Mouse (Mus musculus) left cerebral cortex, postnatal 4 days (tissue): ENCODE results near the gene Rnf183. TPM values are rescaled to one million over a fixed set of nuclear protein-coding genes. Genes with fewer than 3 reads are reported as not detected.
A peak's percentile ranks its signal among the peaks of the same experiment; 100 is the strongest.

Experiments used
- DNase-seq: peaks from one replicate; pipeline ENCODE4 v3.0.0-alpha.2; 2022
- intact Hi-C: fragments of 180-260 bp; cut with DNase I; formaldehyde crosslinking; loops from one replicate; pipeline ENCODE4 v1.15.1; 2025
- total RNA-seq, 2 experiments: library from RNA; stranded (reverse); gene quantifications; 2 replicates each; pipeline ENCODE4 v1.2.3; 2021

Rnf183 gene
- total RNA-seq, 2 experiments from 2014 or later, result not detected

- DNase-seq, result no peak
- intact Hi-C loops, result no loop called here
Measured at GRCm38 (mm10) chr4:62433939-62434870, 847 bp downstream of the Rnf183 start.

- no peak for DNase-seq
- intact Hi-C loops, result no loop called here
Measured at GRCm38 (mm10) chr4:62431522-62431921, 3.5 kb downstream of the Rnf183 start.

- intact Hi-C loops, result no loop called here
- DNase-seq, result no peak
Measured at GRCm38 (mm10) chr4:62430678-62431077, 4.4 kb downstream of the Rnf183 start.

- DNase-seq, result no peak
- intact Hi-C loops, result no loop called here
Measured at GRCm38 (mm10) chr4:62429616-62430015, 5.4 kb downstream of the Rnf183 start.

GRCm38 (mm10) chr4:62427978-62428758 is 6.9 kb downstream of the Rnf183 start:
- intact Hi-C loops, result no loop called here
- no peak for DNase-seq

GRCm38 (mm10) chr4:62425891-62426290 is 9.2 kb downstream of the Rnf183 start:
- no peak for DNase-seq
- intact Hi-C loops, result no loop called here

- no peak for DNase-seq
- intact Hi-C loops, result no loop called here
Measured at GRCm38 (mm10) chr4:62419091-62419490, 16.0 kb downstream of the Rnf183 start.

GRCm38 (mm10) chr4:62418448-62418847 is 16.6 kb downstream of the Rnf183 start:
- no peak for DNase-seq
- intact Hi-C loops, result no loop called here

GRCm38 (mm10) chr4:62411606-62412005 is 23.4 kb downstream of the Rnf183 start:
- DNase-seq, result no peak
- intact Hi-C loops, result no loop called here

GRCm38 (mm10) chr4:62410325-62410724 is 24.7 kb downstream of the Rnf183 start:
- no peak for DNase-seq
- intact Hi-C loops, result no loop called here

GRCm38 (mm10) chr4:62409615-62410014 is 25.4 kb downstream of the Rnf183 start:
- no peak for DNase-seq
- intact Hi-C loops, result no loop called here

GRCm38 (mm10) chr4:62408601-62409282 is 26.3 kb downstream of the Rnf183 start, which contains the start of the genes Cdc26 and Prpf4:
Cdc26 (minus strand) TSS chr4:62408642.
Prpf4 (plus strand) TSS chr4:62408797.
- intact Hi-C loops, result no loop called here
- DNase-seq, result peak; percentile 99

- intact Hi-C loops, result no loop called here
- peak; percentile 35 for DNase-seq
Measured at GRCm38 (mm10) chr4:62407730-62408582, 27.1 kb downstream of the Rnf183 start.

- intact Hi-C loops, result no loop called here
- DNase-seq, result no peak
Measured at GRCm38 (mm10) chr4:62406133-62406532, 28.9 kb downstream of the Rnf183 start.

GRCm38 (mm10) chr4:62398956-62399355 is 36.1 kb downstream of the Rnf183 start:
- intact Hi-C loops, result no loop called here
- DNase-seq, result no peak

- DNase-seq, result no peak
- intact Hi-C loops, result no loop called here
Measured at GRCm38 (mm10) chr4:62397616-62398365, 37.3 kb downstream of the Rnf183 start.

- intact Hi-C loops, result no loop called here
- DNase-seq, result no peak
Measured at GRCm38 (mm10) chr4:62395806-62396205, 39.2 kb downstream of the Rnf183 start.

GRCm38 (mm10) chr4:62393459-62393858 is 41.6 kb downstream of the Rnf183 start:
- intact Hi-C loops, result no loop called here
- no peak for DNase-seq

GRCm38 (mm10) chr4:62391892-62392291 is 43.2 kb downstream of the Rnf183 start:
- intact Hi-C loops, result no loop called here
- DNase-seq, result no peak
